Mouse (Mus musculus): ENCODE measurements around the gene Dennd2c.
"Not testable (repeated sequence)": the region's sequence is repeated elsewhere in the genome, so short reads cannot be mapped to it uniquely, and the experiment has no call there.

DNA sequence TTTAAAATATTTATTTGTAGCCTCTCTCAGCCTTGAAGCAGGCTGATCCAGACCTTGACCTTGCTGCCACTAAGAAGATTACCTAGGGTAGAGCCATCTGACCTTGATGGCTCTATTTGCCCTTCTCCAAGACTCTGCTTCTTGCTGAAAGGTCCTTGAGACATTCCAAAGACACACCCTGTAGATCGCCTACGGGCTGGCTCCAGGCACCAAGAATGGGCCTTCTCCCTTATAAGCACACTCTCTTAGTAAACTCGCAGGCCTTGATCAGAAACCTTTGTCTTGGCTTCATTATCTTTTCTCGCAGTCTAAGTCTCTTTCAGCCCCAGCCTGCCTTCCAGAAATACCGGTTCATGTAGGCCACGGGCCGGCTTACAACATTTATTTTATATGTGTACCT lies 98.7 kb downstream of the Dennd2c start:
- TF ChIP-seq CTCF (IDR thresholded peaks at IDR 0.05; ENCODE audit: low read depth, low read length); POLR2A (IDR thresholded peaks at IDR 0.05; ENCODE audit: extremely low read depth, insufficient read depth, low read length): not testable (repeated sequence)

Data from liver, adult 2 months (tissue).